Mouse (Mus musculus): ENCODE data around the gene Zmpste24.

Gene Zmpste24

GRCm38 (mm10) chr4:121031440-121031839, 66.6 kb downstream of the Zmpste24 start:
- in situ Hi-C loops (cut with MboI): no loop called here

- in situ Hi-C loops (cut with MboI): loop anchor here (5.0 kb wide), 1 partner anchor 42 kb away; no protein-coding TSS in a partner anchor
Observed at GRCm38 (mm10) chr4:121029632-121030031, 68.4 kb downstream of the Zmpste24 start.

- in situ Hi-C loops (cut with MboI): loop anchor here (5.0 kb wide), 1 partner anchor 42 kb away; no protein-coding TSS in a partner anchor
Observed at GRCm38 (mm10) chr4:121028659-121029392, 69.2 kb downstream of the Zmpste24 start.

GRCm38 (mm10) chr4:121028146-121028545, 69.9 kb downstream of the Zmpste24 start:
- in situ Hi-C loops (cut with MboI): loop anchor here (5.0 kb wide), 1 partner anchor 41 kb away; no protein-coding TSS in a partner anchor

GRCm38 (mm10) chr4:121025681-121026080, 72.4 kb downstream of the Zmpste24 start:
- in situ Hi-C loops (cut with MboI): loop anchor here (5.0 kb wide), 1 partner anchor 38 kb away; no protein-coding TSS in a partner anchor

GRCm38 (mm10) chr4:121023941-121024340, 74.1 kb downstream of the Zmpste24 start:
- in situ Hi-C loops (cut with MboI): no loop called here

- in situ Hi-C loops (cut with MboI): no loop called here
Observed at GRCm38 (mm10) chr4:121023464-121023863, 74.6 kb downstream of the Zmpste24 start.

GRCm38 (mm10) chr4:121021911-121022310, 76.1 kb downstream of the Zmpste24 start:
- in situ Hi-C loops (cut with MboI): no loop called here

GRCm38 (mm10) chr4:121020040-121020790, 77.8 kb downstream of the Zmpste24 start:
- in situ Hi-C loops (cut with MboI): no loop called here

- in situ Hi-C loops (cut with MboI): no loop called here
Observed at GRCm38 (mm10) chr4:121018250-121018649, 79.8 kb downstream of the Zmpste24 start.

- in situ Hi-C loops (cut with MboI): no loop called here
Observed at GRCm38 (mm10) chr4:121016928-121017657, 80.9 kb downstream of the Zmpste24 start, which contains the start of gene Smap2. Smap2 (minus strand) TSS chr4:121017247.

- in situ Hi-C loops (cut with MboI): no loop called here
Observed at GRCm38 (mm10) chr4:121016021-121016898, 81.8 kb downstream of the Zmpste24 start.

- in situ Hi-C loops (cut with MboI): no loop called here
Observed at GRCm38 (mm10) chr4:121015268-121015659, 82.8 kb downstream of the Zmpste24 start.

GRCm38 (mm10) chr4:121014594-121015267, 83.3 kb downstream of the Zmpste24 start:
- in situ Hi-C loops (cut with MboI): no loop called here

GRCm38 (mm10) chr4:121010770-121011549, 87.1 kb downstream of the Zmpste24 start:
- in situ Hi-C loops (cut with MboI): no loop called here
